Mouse (Mus musculus) testis, adult 2 months (tissue): ENCODE data around the gene Raver2.

Experiments
- CTCF ChIP-seq: fragments of 200-500 bp; IDR thresholded peaks from 2 replicates; pipeline ENCODE4 v1.5.1; 2012; ENCODE audit warnings: low read depth, mild to moderate bottlenecking, inconsistent platforms, low read length, moderate library complexity; ENCODE audit not compliant: control insufficient read depth, insufficient read depth, insufficient replicate concordance
- POLR2A ChIP-seq: fragments of 200-500 bp; IDR thresholded peaks from 2 replicates; pipeline ENCODE4 v1.6.1; 2012; ENCODE audit warnings: low read depth, mild to moderate bottlenecking, inconsistent platforms, low read length, moderate library complexity; ENCODE audit not compliant: control insufficient read depth

DNA sequence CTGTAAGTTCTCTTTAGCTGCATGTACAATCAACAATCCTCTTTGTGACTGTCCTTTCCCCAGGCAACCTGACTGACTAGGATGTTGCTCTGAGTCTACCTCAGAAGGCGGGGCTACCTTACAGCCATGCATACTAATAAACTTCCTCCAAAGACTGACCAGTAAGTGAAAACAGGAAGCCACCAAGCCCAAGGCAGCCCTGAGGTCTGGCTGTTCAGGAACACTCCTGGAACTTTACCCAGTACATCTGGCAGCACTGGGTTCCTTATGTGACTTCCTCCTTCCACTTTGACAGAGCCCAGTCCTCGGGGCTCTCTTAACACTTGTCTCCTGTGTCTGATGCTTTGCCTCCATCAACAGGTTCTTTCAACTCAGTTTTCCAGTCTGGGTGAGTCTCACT is 104.0 kb downstream of the Raver2 start:
- TF ChIP-seq POLR2A (no peak), CTCF (no peak)
